Mouse (Mus musculus) CH12.LX (cell line): Measurements from ENCODE around the gene 2300002M23Rik. TPM values are rescaled to one million over a fixed set of nuclear protein-coding genes. Genes with fewer than 3 reads are reported as not detected.

ENCODE experiments used
- DNase-seq: peaks from one replicate; pipeline ENCODE4 v3.0.0-alpha.2; 2013; ENCODE audit errors: extremely low read depth
- H3K27ac ChIP-seq: 2 replicates; pipeline ENCODE4 v1.5.1; 2012; ENCODE audit warnings: low read depth, mild to moderate bottlenecking, control low read depth, moderate library complexity; ENCODE audit not compliant: insufficient read depth
- H3K27me3 ChIP-seq: replicated peaks from 2 replicates; pipeline ENCODE3; 2012; ENCODE audit warnings: inconsistent platforms
- H3K36me3 ChIP-seq, 2 experiments: replicated peaks in 1 of 2; 2 replicates each; pipeline versions ENCODE3 to v1.6.1; 2012; ENCODE audit warnings: inconsistent platforms in 1 of 2, low read length in 1 of 2, mild to moderate bottlenecking in 1 of 2, mixed read lengths in 1 of 2, moderate library complexity in 1 of 2; ENCODE audit not compliant: control insufficient read depth in 1 of 2, insufficient read depth in 1 of 2
- H3K4me1 ChIP-seq, 2 experiments: 2 replicates each; pipeline ENCODE4 v1.6.1; 2012; ENCODE audit warnings: inconsistent platforms in 1 of 2, moderate library complexity in 1 of 2; ENCODE audit not compliant: insufficient read depth in 2 of 2, control insufficient read depth in 1 of 2
- H3K4me2 ChIP-seq: 2 replicates; pipeline ENCODE4 v1.6.1; 2012; ENCODE audit warnings: low read depth, mild to moderate bottlenecking, control low read depth; ENCODE audit not compliant: poor library complexity, insufficient read depth, severe bottlenecking
- H3K4me3 ChIP-seq, 3 experiments: fragments of 150-350 bp in 1 of 3; sonication (generic) in 1 of 3; replicated peaks in 1 of 3; 2 replicates each; pipeline versions ENCODE3 to v1.5.1; 2011 to 2012; ENCODE audit warnings: low read depth in 2 of 3, low read length in 2 of 3, mild to moderate bottlenecking in 2 of 3, moderate library complexity in 2 of 3, control low read depth in 1 of 3, improper control_type of control experiment in 1 of 3, inconsistent platforms in 1 of 3, mixed read lengths in 1 of 3; ENCODE audit not compliant: poor library complexity in 1 of 3
- H3K79me2 ChIP-seq: replicated peaks from 2 replicates; pipeline ENCODE4 v1.6.1; 2012; ENCODE audit warnings: mild to moderate bottlenecking, moderate library complexity; ENCODE audit not compliant: control insufficient read depth, poor library complexity, insufficient read depth, severe bottlenecking; ENCODE audit errors: extremely low read depth
- H3K9ac ChIP-seq: 2 replicates; pipeline ENCODE4 v1.6.1; 2012; ENCODE audit warnings: low read depth, mild to moderate bottlenecking, control low read depth, moderate library complexity; ENCODE audit not compliant: insufficient read depth
- H3K9me3 ChIP-seq: replicated peaks from 2 replicates; pipeline ENCODE3; 2012; ENCODE audit warnings: low read length, inconsistent platforms, mixed read lengths
- CHD1 ChIP-seq: IDR thresholded peaks from 2 replicates; pipeline ENCODE4 v1.6.1; 2012; ENCODE audit warnings: low read depth, low read length, improper control_type of control experiment, inconsistent platforms
- CHD2 ChIP-seq: IDR thresholded peaks from 2 replicates; pipeline ENCODE4 v1.6.1; 2011; ENCODE audit warnings: low read length, improper control_type of control experiment
- E2F4 ChIP-seq: IDR thresholded peaks from 2 replicates; pipeline ENCODE4 v1.6.1; 2011; ENCODE audit warnings: low read depth, low read length, improper control_type of control experiment; ENCODE audit not compliant: insufficient replicate concordance
- ELF1 ChIP-seq: IDR thresholded peaks from 2 replicates; pipeline ENCODE4 v1.6.1; 2014; ENCODE audit warnings: low read depth, mild to moderate bottlenecking, inconsistent platforms, low read length, improper control_type of control experiment
- EP300 ChIP-seq: IDR thresholded peaks from 2 replicates; pipeline ENCODE4 v1.6.1; 2011; ENCODE audit warnings: low read length, improper control_type of control experiment
- HCFC1 ChIP-seq: IDR thresholded peaks from 2 replicates; pipeline ENCODE4 v1.6.1; 2012; ENCODE audit warnings: low read depth, mild to moderate bottlenecking, inconsistent platforms, low read length, improper control_type of control experiment
- JUN ChIP-seq: IDR thresholded peaks from 2 replicates; pipeline ENCODE4 v1.6.1; 2011; ENCODE audit warnings: low read depth, mild to moderate bottlenecking, low read length, improper control_type of control experiment, moderate library complexity; ENCODE audit not compliant: insufficient read depth
- JUND ChIP-seq: conservative IDR thresholded peaks from 2 replicates; pipeline ENCODE4 v1.6.1; 2011; ENCODE audit warnings: low read depth, low read length, improper control_type of control experiment
- MAFK ChIP-seq: IDR thresholded peaks from 2 replicates; pipeline ENCODE4 v1.6.1; 2011; ENCODE audit warnings: low read length, improper control_type of control experiment; ENCODE audit not compliant: insufficient replicate concordance
- MAX ChIP-seq: IDR thresholded peaks from 2 replicates; pipeline ENCODE4 v1.6.1; 2011; ENCODE audit warnings: low read length, improper control_type of control experiment
- MXI1 ChIP-seq: IDR thresholded peaks from 2 replicates; pipeline ENCODE4 v1.6.1; 2011; ENCODE audit warnings: mild to moderate bottlenecking, low read depth, low read length, improper control_type of control experiment
- NELFE ChIP-seq: IDR thresholded peaks from 2 replicates; pipeline ENCODE4 v1.6.1; 2011; ENCODE audit warnings: low read depth, low read length, improper control_type of control experiment
- NRF1 ChIP-seq: IDR thresholded peaks from 2 replicates; pipeline ENCODE4 v1.6.1; 2014; ENCODE audit warnings: low read depth, mild to moderate bottlenecking, inconsistent platforms, low read length, improper control_type of control experiment, moderate library complexity
- POLR2A ChIP-seq: IDR thresholded peaks from 2 replicates; pipeline ENCODE4 v1.6.1; 2011; ENCODE audit warnings: low read depth, mild to moderate bottlenecking, improper control_type of control experiment, low read length
- RAD21 ChIP-seq: IDR thresholded peaks from 2 replicates; pipeline ENCODE4 v1.6.1; 2011; ENCODE audit warnings: low read depth, mild to moderate bottlenecking, low read length, improper control_type of control experiment, moderate library complexity
- RCOR1 ChIP-seq: conservative IDR thresholded peaks from 2 replicates; pipeline ENCODE4 v1.6.1; 2012; ENCODE audit warnings: low read depth, mild to moderate bottlenecking, inconsistent platforms, low read length, improper control_type of control experiment
- SIN3A ChIP-seq: IDR thresholded peaks from 2 replicates; pipeline ENCODE4 v1.6.1; 2012; ENCODE audit warnings: low read length, improper control_type of control experiment, inconsistent platforms
- ZC3H11A ChIP-seq: IDR thresholded peaks from 2 replicates; pipeline ENCODE4 v1.6.1; 2012; ENCODE audit warnings: low read depth, mild to moderate bottlenecking, inconsistent platforms, low read length, improper control_type of control experiment
- ZNF384 ChIP-seq: IDR thresholded peaks from 2 replicates; pipeline ENCODE4 v1.6.1; 2012; ENCODE audit warnings: low read depth, low read length, improper control_type of control experiment, inconsistent platforms
- dilution Hi-C: fragments of 300-500 bp; cut with MboI; formaldehyde crosslinking; loops from 2 replicates; pipeline ENCODE4 v1.14.3; 2020; ENCODE audit warnings: low sequenced_read_pairs; ENCODE audit not compliant: extremely low pct_unique_long_range_greater_than_20kb, extremely low pct_ligation_motif_present
- in situ Hi-C: fragments of 300-500 bp; cut with MboI; formaldehyde crosslinking; loops from 3 replicates; pipeline ENCODE4 v1.14.3; 2019; ENCODE audit warnings: low sequenced_read_pairs, low pct_ligation_motif_present, low pct_unique_long_range_greater_than_20kb, mixed read lengths
- polyA plus RNA-seq: library from polyadenylated mRNA; unstranded; fragments of >175 nt; gene quantifications from 2 replicates; pipeline ENCODE4 v1.2.1, GENCODE M21; 2012; ENCODE audit warnings: low read depth; ENCODE audit not compliant: insufficient read length
- total RNA-seq, 2 experiments: library from RNA; depleted of rRNA; stranded (reverse); fragments of 300-350 nt in 1 of 2; fragments of >200 nt in 1 of 2; gene quantifications; 2 replicates each; pipeline ENCODE4 v1.2.3; 2012 to 2014

The 2300002M23Rik gene
- total and polyA plus RNA-seq, 3 experiments = not detected

GRCm38 (mm10) chr17:35537421-35537820 lies 29.8 kb upstream of the 2300002M23Rik start:
- Histone ChIP-seq H3K27me3 (peaks cover 8% of the 10 kb centered on the region), H3K9ac (no peak overlapping the region), H3K27ac (no peak overlapping the region), H3K79me2 (no peaks in the 10 kb centered on the region), H3K36me3 (no peaks in the 10 kb centered on the region)
- no peak for TF ChIP-seq SIN3A
- TF ChIP-seq E2F4 = no peak
- TF ChIP-seq MXI1 = no peak
- no peak for TF ChIP-seq CHD2
- TF ChIP-seq CHD1 = no peak
- no peak for TF ChIP-seq RCOR1
- TF ChIP-seq MAX = no peak
- no peak for TF ChIP-seq MAFK
- TF ChIP-seq NELFE = no peak
- no peak for TF ChIP-seq RAD21
- no peak for TF ChIP-seq EP300
- no peak for TF ChIP-seq ELF1
- no peak for TF ChIP-seq NRF1
- no peak for TF ChIP-seq ZC3H11A
- no peak for TF ChIP-seq JUND
- no peak for TF ChIP-seq POLR2A
- no peak for TF ChIP-seq JUN
- no peak for TF ChIP-seq ZNF384
- TF ChIP-seq, all 38 proteins: peak for 0
- H3K4me1 ChIP-seq = peaks cover 0 to 4% of the 10 kb centered on the region in 2 experiments; a peak in 1 of 4 replicates
- no peak for DNase-seq
- H3K9me3 ChIP-seq = no peaks in the 10 kb centered on the region
- no peak overlapping the region for H3K4me3 ChIP-seq
- dilution Hi-C loops = no loop called here
- H3K4me2 ChIP-seq = no peak overlapping the region
- in situ Hi-C loops = no loop called here

- no peak overlapping the region for H3K27ac ChIP-seq
- no peaks in the 10 kb centered on the region for H3K36me3 ChIP-seq
- H3K4me1 ChIP-seq = peaks cover 7 to 13% of the 10 kb centered on the region in 2 experiments
- H3K4me2 ChIP-seq = no peak overlapping the region
- H3K4me3 ChIP-seq = no peak overlapping the region
- TF ChIP-seq HCFC1 = no peak
- H3K27me3 ChIP-seq = peaks cover 8% of the 10 kb centered on the region
- H3K9ac ChIP-seq = no peak overlapping the region
- H3K9me3 ChIP-seq = no peaks in the 10 kb centered on the region
- dilution Hi-C loops = no loop called here
- DNase-seq = no peak
- in situ Hi-C loops = no loop called here
- H3K79me2 ChIP-seq = no peaks in the 10 kb centered on the region
Measured at GRCm38 (mm10) chr17:35538476-35538875, 28.8 kb upstream of the 2300002M23Rik start.
